Mouse (Mus musculus): ENCODE measurements around the gene Lrrc4.

GRCm38 (mm10) chr6:28767891-28768481 lies 63.6 kb downstream of the Lrrc4 start:
- TF ChIP-seq CTCF (IDR thresholded peaks at IDR 0.05; ENCODE audit: low read depth, low read length) (no peak), POLR2A (IDR thresholded peaks at IDR 0.05; ENCODE audit: extremely low read depth, insufficient read depth, low read length) (no peak)

All from liver, adult 2 months (tissue).